Mouse (Mus musculus) heart, postnatal 0 days (tissue): ENCODE data around the gene Fkbp4.

Source experiments
- CTCF ChIP-seq: IDR thresholded peaks from 2 replicates; pipeline ENCODE4 v1.5.1; 2016; ENCODE audit warnings: antibody characterized with exemption, control low read depth, low read depth
- EP300 ChIP-seq: IDR thresholded peaks from 2 replicates; pipeline ENCODE4 v1.6.1; 2016; ENCODE audit warnings: antibody characterized with exemption, low read depth

DNA sequence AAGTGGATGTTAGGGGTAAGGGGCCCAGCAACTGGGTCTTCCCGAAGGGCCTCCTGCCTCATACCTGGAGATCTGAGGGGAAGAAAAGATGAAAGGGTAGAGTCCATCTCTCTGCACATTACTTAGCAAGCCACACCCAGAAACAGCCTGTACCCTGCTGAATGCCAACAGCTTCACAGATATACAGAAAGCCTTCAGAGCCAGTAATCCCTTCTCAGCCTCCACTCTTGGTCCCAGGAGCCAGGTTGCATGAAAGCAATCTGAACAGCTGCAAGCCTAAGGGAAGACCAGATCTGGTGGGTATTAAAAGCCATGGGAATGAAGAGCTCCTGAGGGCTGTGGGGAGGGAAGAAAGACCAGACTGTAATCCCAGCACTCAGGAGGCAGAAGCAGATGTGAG, 49.3 kb downstream of the Fkbp4 start:
- TF ChIP-seq CTCF, result no peak
- no peak for TF ChIP-seq EP300
